Mouse (Mus musculus) midbrain, embryonic 15.5 days (tissue): ENCODE data around the gene Ptpn13. TPM values are rescaled to one million over a fixed set of nuclear protein-coding genes. Genes with fewer than 3 reads are reported as not detected.

Experiments used
- ATAC-seq: fragments of 200-750 bp; cut with Nextera tagmentation; replicated peaks from 2 replicates; pipeline ENCODE4 v1.8.0; 2017; ENCODE audit warnings: moderate TSS enrichment
- H3K27ac ChIP-seq: fragments of 300-500 bp; sonication (generic); 2 replicates; pipeline ENCODE4 v1.5.1; 2015; ENCODE audit warnings: mild to moderate bottlenecking, inconsistent platforms
- H3K27me3 ChIP-seq: fragments of 300-500 bp; sonication (generic); replicated peaks from 2 replicates; pipeline ENCODE4 v1.6.1; 2015; ENCODE audit warnings: inconsistent platforms
- H3K36me3 ChIP-seq: fragments of 300-500 bp; sonication (generic); replicated peaks from 2 replicates; pipeline ENCODE4 v1.6.1; 2015; ENCODE audit warnings: inconsistent platforms
- H3K4me1 ChIP-seq: fragments of 300-500 bp; sonication (generic); 2 replicates; pipeline ENCODE4 v1.6.1; 2015; ENCODE audit warnings: inconsistent platforms
- H3K4me2 ChIP-seq: fragments of 300-500 bp; sonication (generic); 2 replicates; pipeline ENCODE4 v1.6.1; 2015; ENCODE audit warnings: inconsistent platforms, mild to moderate bottlenecking, moderate library complexity
- H3K4me3 ChIP-seq: fragments of 300-500 bp; sonication (generic); 2 replicates; pipeline ENCODE4 v1.5.1; 2015; ENCODE audit warnings: mild to moderate bottlenecking, inconsistent platforms
- H3K9ac ChIP-seq: fragments of 300-500 bp; sonication (generic); 2 replicates; pipeline ENCODE4 v1.6.1; 2015; ENCODE audit warnings: mild to moderate bottlenecking, inconsistent platforms
- H3K9me3 ChIP-seq: fragments of 300-500 bp; sonication (generic); 2 replicates; pipeline ENCODE4 v1.6.1; 2016; ENCODE audit warnings: inconsistent platforms
- WGBS: fragments of 180-500 bp; shearing (Covaris S2); methylation state at CpG from one replicate; pipeline ENCODE4 v1.1.7; 2015; ENCODE audit warnings: mixed read lengths; 5-methylcytosine and 5-hydroxymethylcytosine counted together
- polyA plus RNA-seq: library from polyadenylated mRNA; unstranded; fragments of >200 nt; fragmentation: Nextera tagmentation; extraction: Ambion mirVana; gene quantifications from 2 replicates; pipeline ENCODE4 v1.2.1, GENCODE M21; 2015

Ptpn13 gene
- polyA plus RNA-seq, 1 experiment from 2014 or later, result 5.9 TPM

DNA sequence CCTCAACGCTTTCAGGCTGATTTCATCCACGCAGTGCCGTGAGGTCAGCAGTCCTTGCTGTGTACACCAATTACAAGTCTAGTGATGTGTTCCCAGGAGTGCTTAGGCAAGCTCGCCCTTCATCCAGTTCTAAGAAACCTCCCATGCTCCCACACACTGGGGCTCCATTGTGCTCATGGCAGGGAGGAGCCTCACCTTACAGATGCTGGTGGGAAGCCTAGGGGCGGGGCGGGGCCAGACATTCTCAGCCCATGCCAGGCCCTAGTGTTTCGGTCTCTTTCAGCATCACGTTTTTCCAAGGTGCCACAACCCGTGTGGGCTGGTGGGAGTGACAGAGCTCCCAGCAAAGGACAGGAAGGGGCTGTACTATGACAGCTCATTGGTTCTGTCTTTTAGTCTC lies 192.2 kb downstream of the Ptpn13 start:
- no peak overlapping the region for H3K9ac ChIP-seq
- 63% methylated on average over 9 of the region's 9 CpGs for WGBS
- no peak overlapping the region for H3K4me2 ChIP-seq
- ATAC-seq, result no peak
- no peaks in the 10 kb centered on the region for H3K4me1 ChIP-seq
- H3K9me3 ChIP-seq, result no peaks in the 10 kb centered on the region
- no peaks in the 10 kb centered on the region for H3K36me3 ChIP-seq
- H3K27ac ChIP-seq, result no peak overlapping the region
- no peaks in the 10 kb centered on the region for H3K27me3 ChIP-seq
- H3K4me3 ChIP-seq, result no peak overlapping the region

GRCm38 (mm10) chr5:103620301-103620973 lies 195.4 kb downstream of the Ptpn13 start:
- Histone ChIP-seq H3K4me1 (no peaks in the 10 kb centered on the region), H3K4me3 (no peak overlapping the region), H3K4me2 (no peak overlapping the region), H3K36me3 (no peaks in the 10 kb centered on the region), H3K27ac (no peak overlapping the region), H3K27me3 (no peaks in the 10 kb centered on the region), H3K9me3 (no peaks in the 10 kb centered on the region), H3K9ac (no peak overlapping the region)
- WGBS, result 84% methylated on average over 12 of the region's 12 CpGs
- no peak for ATAC-seq

GRCm38 (mm10) chr5:103622321-103622720 lies 197.3 kb downstream of the Ptpn13 start:
- Histone ChIP-seq H3K4me1 (no peaks in the 10 kb centered on the region), H3K9me3 (no peaks in the 10 kb centered on the region), H3K4me2 (no peak overlapping the region), H3K27me3 (no peaks in the 10 kb centered on the region), H3K9ac (no peak overlapping the region), H3K27ac (no peak overlapping the region), H3K36me3 (no peaks in the 10 kb centered on the region), H3K4me3 (no peak overlapping the region)
- WGBS, result 75% methylated on average over 5 of the region's 5 CpGs
- ATAC-seq, result no peak

- Histone ChIP-seq H3K27me3 (no peaks in the 10 kb centered on the region), H3K4me1 (peaks cover 7% of the 10 kb centered on the region; the same call in 1 of the 2 replicates), H3K4me2 (no peak overlapping the region), H3K27ac (no peak overlapping the region), H3K4me3 (no peak overlapping the region), H3K9ac (no peak overlapping the region), H3K9me3 (no peaks in the 10 kb centered on the region), H3K36me3 (no peaks in the 10 kb centered on the region)
- no peak for ATAC-seq
- 96% methylated on average over 5 of the region's 5 CpGs for WGBS
These were observed 199.8 kb downstream of the Ptpn13 start for GRCm38 (mm10) chr5:103624831-103625230.

GRCm38 (mm10) chr5:103628499-103628898 lies 203.5 kb downstream of the Ptpn13 start:
- Histone ChIP-seq H3K4me3 (no peak overlapping the region), H3K9ac (no peak overlapping the region), H3K4me2 (no peak overlapping the region), H3K4me1 (peaks cover 8% of the 10 kb centered on the region; the same call in 1 of the 2 replicates), H3K27ac (no peak overlapping the region), H3K9me3 (no peaks in the 10 kb centered on the region), H3K36me3 (no peaks in the 10 kb centered on the region), H3K27me3 (no peaks in the 10 kb centered on the region)
- no peak for ATAC-seq
- 87% methylated on average over 6 of the region's 6 CpGs for WGBS

GRCm38 (mm10) chr5:103629111-103629764 lies 204.2 kb downstream of the Ptpn13 start, which contains the start of gene Slc10a6:
Gene Slc10a6 (minus strand): TSS chr5:103629403.
- Histone ChIP-seq H3K4me3 (no peak within 1 kb of the TSS), H3K27me3 (no peaks in the 10 kb centered on the region), H3K4me2 (no peak within 1 kb of the TSS), H3K27ac (no peak within 1 kb of the TSS), H3K4me1 (peaks cover 8% of the 10 kb centered on the region; the same call in 1 of the 2 replicates), H3K36me3 (no peaks in the 10 kb centered on the region), H3K9me3 (no peaks in the 10 kb centered on the region), H3K9ac (no peak within 1 kb of the TSS)
- WGBS, result 67% methylated on average over 17 of the region's 17 CpGs
- peak; percentile 65 for ATAC-seq

DNA sequence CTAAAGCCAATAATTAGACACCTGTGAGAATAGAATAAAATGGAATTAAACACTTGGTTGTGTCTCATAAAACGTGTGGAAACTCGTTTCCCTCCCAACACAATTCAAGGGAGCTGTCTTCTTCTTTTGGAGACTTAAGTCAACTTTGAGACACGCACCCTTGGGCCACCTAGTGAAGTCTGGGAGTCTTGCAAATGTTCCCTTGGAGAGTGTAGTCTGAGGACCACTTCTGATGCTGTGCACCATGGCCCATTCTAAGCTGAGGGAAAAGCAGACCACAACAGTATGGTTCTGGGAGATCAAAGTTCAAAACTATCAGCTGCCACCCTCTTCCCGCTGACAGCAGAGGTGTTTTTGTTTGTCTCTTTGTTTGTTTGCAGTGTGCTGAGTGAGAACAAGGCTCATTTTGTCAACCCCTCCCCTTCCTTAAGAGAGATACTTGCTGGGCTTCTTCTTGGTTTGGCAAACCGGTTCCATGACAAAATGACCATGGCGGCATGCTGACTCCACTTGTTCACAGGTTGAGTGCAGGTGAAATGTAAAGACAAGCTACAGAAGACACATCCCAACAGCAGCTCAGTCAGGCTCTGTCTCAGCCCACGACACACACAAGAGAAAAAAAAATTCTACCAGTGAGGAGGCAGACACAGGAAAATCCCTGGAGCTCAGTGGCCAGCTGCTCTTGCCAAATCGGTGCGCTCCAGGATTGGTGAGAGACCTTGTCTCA lies 205.0 kb downstream of the Ptpn13 start:
- Histone ChIP-seq H3K36me3 (no peaks in the 10 kb centered on the region), H3K9ac (no peak overlapping the region), H3K4me1 (peaks cover 8% of the 10 kb centered on the region; the same call in 1 of the 2 replicates), H3K4me3 (no peak overlapping the region), H3K9me3 (no peaks in the 10 kb centered on the region), H3K27me3 (no peaks in the 10 kb centered on the region), H3K27ac (no peak overlapping the region), H3K4me2 (no peak overlapping the region)
- 79% methylated on average over 9 of the region's 9 CpGs for WGBS
- no peak for ATAC-seq

GRCm38 (mm10) chr5:103637162-103637561 lies 212.2 kb downstream of the Ptpn13 start:
- Histone ChIP-seq H3K27me3 (no peaks in the 10 kb centered on the region), H3K4me3 (no peak overlapping the region), H3K4me2 (no peak overlapping the region), H3K36me3 (no peaks in the 10 kb centered on the region), H3K4me1 (no peaks in the 10 kb centered on the region), H3K9me3 (no peaks in the 10 kb centered on the region), H3K9ac (no peak overlapping the region), H3K27ac (no peak overlapping the region)
- 91% methylated on average over 2 of the region's 2 CpGs for WGBS
- no peak for ATAC-seq

DNA sequence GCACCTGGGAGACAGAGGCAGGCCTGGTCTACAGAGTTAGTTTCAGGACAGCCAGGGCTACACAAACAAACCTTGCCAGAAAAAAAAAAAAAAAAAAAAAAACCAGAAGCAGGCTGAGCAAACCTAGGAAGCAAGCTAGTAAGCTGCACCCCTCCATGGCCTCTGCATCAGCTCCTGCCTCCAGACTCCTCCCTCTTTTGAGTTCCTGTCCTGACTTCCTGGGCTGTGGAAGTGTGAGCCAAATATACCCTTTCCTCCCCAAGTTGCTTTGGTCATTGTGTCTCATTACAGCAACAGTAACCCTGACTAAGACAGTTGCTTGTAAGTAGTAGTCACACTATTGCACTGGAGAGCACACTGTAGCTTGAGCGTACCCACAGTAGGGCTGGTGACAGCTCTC lies 219.2 kb downstream of the Ptpn13 start:
- no peak overlapping the region for H3K4me3 ChIP-seq
- H3K4me2 ChIP-seq, result no peak overlapping the region

DNA sequence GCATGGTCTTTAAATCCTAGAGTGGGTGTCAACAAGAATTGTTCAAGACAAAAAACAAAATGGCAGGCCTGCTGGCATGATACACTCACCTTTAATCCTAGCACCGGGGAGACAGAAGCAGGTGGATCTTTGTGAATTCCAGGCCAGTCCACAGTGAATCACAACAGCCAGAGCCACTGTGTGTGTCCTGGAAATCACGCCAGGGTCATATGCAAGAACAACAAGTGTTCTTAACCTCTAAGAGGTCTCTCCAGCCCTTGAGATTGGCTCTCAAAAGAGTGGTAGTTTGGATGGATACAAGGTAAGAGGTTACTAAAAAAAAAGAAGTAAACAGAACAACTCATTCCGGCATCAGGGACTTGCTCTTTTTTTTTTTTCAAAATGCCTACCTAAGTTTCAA lies 222.3 kb downstream of the Ptpn13 start:
- H3K36me3 ChIP-seq, result no peaks in the 10 kb centered on the region
- H3K27me3 ChIP-seq, result no peaks in the 10 kb centered on the region
- ATAC-seq, result no peak
- WGBS, result 84% methylated on average over 3 of the region's 3 CpGs
- no peak overlapping the region for H3K4me2 ChIP-seq
- H3K9me3 ChIP-seq, result no peaks in the 10 kb centered on the region
- H3K27ac ChIP-seq, result no peak overlapping the region
- H3K4me1 ChIP-seq, result no peaks in the 10 kb centered on the region
- no peak overlapping the region for H3K9ac ChIP-seq
- no peak overlapping the region for H3K4me3 ChIP-seq

More for the DNA sequence above, 219.2 kb downstream of the Ptpn13 start:
- 93% methylated on average over 1 of the region's 1 CpGs for WGBS
- no peak overlapping the region for H3K27ac ChIP-seq
- H3K36me3 ChIP-seq, result no peaks in the 10 kb centered on the region
- H3K27me3 ChIP-seq, result no peaks in the 10 kb centered on the region
- ATAC-seq, result no peak
- H3K9ac ChIP-seq, result no peak overlapping the region
- no peaks in the 10 kb centered on the region for H3K4me1 ChIP-seq
- H3K9me3 ChIP-seq, result no peaks in the 10 kb centered on the region
